Mouse (Mus musculus): ENCODE measurements around the gene Abcf1.
A peak's percentile ranks its signal among the peaks of the same experiment; 100 is the strongest.

Abcf1 gene

GRCm38 (mm10) chr17:35920384-35920783 is 49.2 kb downstream of the Abcf1 start:
- DNase-seq (ENCODE audit: low spot score in 2 of 2): no peak

GRCm38 (mm10) chr17:35919864-35920301 is 49.7 kb downstream of the Abcf1 start:
- DNase-seq (ENCODE audit: low spot score in 2 of 2): peak; percentile 48 to 82

GRCm38 (mm10) chr17:35919060-35919715 is 50.4 kb downstream of the Abcf1 start:
- DNase-seq (ENCODE audit: low spot score in 2 of 2): peak; percentile 90 to 98

DNA sequence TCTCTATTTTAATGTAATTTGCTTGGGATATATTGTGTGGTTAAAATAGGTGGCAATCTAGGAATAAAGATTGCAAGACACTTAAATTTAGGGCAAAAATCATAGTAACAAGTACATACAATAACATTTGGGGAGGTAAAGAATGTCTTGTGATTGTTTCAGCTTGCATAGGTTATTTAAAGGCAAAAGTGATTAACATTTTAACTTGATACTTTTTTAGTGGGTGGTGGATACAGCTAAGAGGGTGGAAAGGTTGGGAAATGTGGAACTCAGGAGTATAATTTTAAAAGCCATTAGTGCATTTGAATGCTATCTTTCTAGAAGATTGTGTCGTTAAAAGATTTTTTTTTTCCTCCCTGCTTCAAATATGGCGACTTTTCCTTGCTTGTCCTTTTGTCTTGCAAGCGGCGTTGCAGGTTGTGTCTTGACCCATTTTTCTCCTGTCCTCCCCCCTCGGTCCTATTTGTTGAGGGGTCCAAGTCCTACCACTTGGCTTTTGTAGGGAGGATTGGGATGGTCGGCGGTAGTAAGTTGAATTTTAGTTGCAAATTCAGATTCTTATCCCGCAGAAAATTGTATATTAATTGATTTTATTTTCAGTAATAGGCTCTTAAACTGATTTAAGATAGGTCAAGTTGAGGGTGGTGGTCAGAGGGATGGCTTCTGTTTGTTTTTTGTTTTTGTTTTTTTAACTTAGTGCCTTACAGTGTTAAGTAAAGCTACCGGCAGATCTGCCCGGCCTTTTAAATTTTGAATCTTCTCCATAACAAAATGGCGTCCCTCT is 51.1 kb downstream of the Abcf1 start:
- peak; percentile 58 to 61 for DNase-seq (ENCODE audit: low spot score in 2 of 2)

GRCm38 (mm10) chr17:35917463-35918251 is 51.9 kb downstream of the Abcf1 start:
- peak; percentile 51 to 65 for DNase-seq (ENCODE audit: low spot score in 2 of 2)

- DNase-seq (ENCODE audit: low spot score in 2 of 2): peak in 1 of 2 experiments; percentile 54
Measured at GRCm38 (mm10) chr17:35917143-35917462, 52.5 kb downstream of the Abcf1 start.

DNA sequence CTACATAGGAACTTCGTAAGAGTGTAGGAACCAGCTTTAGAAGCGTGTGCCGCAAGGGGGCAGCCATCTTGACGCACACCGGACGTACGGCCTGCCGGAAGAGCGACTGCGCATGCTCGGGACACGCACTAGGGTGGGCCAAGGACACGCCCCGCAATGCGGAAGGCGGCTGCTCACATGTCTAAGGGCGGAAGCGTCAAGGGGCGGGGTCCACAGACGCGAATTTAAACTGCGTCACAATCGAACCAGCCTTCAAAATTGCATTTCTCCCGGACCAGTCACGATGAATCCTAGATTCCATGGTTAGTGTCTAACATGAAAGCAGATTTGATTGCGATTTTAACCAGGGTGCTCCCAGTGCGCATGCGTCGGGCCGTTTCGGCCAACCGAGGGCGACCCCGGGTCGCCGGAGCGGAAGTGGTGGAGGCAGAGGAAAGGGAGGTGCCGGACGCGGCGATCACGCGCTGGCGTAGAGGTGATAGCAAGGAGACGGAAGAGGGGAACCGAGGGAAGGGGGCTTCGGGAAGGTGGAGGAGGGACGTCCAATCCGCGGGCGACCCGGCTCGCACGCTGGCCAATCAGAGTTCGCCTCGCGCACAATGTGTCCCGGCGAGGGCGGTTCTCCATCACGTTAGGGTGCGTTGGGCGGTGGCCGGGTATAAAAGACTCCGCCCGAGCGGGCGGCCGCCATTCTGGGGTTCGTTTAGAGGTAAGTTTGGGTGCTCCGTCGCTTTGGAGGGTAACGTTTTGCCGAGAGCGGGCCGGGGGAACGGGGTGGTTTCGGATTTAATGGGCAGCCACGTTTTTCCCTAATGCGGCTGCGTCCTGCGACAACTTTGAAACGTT is 53.0 kb downstream of the Abcf1 start, which contains the start of the genes Mrps18b and Ppp1r10:
Gene Mrps18b, minus strand, starts transcription at position 93 of the 846 bp plus-strand sequence.
Gene Ppp1r10, plus strand, starts transcription at position 138 of the 846 bp plus-strand sequence.
- DNase-seq (ENCODE audit: low spot score in 2 of 2): peak; percentile 98

DNA sequence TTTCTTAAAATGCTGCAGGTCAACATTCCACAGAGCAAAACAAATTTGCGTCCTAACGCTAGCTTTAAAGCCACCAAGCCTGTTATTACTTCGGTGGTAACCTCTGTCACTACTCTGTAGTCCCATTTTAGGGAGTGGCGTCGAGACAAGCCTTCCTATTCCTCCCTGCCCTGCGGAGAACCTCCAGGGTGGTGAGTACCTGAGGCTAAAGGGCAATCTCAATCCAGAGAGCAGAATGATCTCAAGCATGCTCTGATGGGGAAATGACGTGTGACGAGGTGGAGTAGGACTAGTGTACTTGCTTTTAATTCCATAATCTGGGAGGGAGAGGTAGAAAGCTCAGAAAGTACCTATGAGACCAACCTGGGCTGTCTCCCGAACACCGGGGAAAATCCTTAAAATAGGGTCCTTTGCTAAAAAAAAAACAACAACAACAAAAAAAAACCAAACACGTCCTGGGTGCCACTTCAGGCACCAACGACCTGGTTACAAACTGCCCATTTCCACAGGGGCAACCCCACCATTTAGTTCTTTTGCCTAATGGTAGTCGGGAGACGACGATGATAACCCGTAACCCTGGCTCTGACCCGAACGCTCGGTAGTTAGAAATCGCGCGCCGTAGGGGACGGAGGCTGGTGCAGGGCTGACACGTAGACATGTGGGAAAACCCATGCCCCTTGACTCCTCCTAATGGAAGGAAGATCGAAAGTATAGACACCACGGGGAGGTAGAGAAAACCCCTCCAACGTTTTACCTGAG is 53.8 kb downstream of the Abcf1 start:
- DNase-seq (ENCODE audit: low spot score in 2 of 2): no peak

- no peak for DNase-seq (ENCODE audit: low spot score in 2 of 2)
Measured at GRCm38 (mm10) chr17:35914975-35915374, 54.6 kb downstream of the Abcf1 start.

GRCm38 (mm10) chr17:35909919-35910369 is 59.6 kb downstream of the Abcf1 start, which contains the start of gene Atat1:
Gene Atat1, minus strand, starts transcription at chr17:35910075.
- DNase-seq (ENCODE audit: low spot score in 2 of 2): peak; percentile 94 to 99

DNA sequence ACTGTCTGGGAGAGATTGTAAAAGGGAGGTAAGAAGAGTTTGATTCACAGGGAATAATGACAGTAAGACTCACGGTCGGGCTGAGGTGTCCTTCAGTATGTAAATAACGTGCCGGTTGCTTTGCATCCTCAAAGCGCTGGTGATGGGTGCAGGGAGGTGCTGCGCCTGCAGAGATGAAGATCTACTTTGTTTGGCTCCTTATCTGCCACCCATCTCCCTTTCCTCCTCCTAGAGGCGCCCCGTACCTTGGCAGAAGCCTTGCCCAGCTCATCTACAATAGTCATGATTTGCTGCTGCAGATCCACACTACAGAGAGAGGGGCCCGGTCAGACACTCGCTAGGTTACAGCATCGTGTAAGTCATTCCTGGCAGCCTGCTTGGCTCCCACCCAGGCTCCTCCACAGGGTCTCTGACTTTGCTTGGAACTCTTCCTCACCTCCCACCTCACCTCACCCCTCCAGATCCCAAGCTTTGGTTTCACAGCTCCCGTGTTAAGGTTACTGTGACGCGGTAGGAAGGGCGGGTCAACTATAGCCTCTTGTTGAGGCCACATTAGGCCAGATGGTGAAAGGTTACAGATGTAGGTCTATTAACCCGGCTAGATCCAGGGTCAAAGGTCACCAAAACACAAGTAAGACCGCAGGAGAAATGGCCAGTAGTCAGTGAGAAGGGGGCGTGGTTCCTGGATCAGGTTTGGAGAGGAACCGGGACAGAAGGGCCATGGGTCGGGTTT is 60.2 kb downstream of the Abcf1 start:
- no peak for DNase-seq (ENCODE audit: low spot score in 2 of 2)

- DNase-seq (ENCODE audit: low spot score in 2 of 2): no peak
Measured at GRCm38 (mm10) chr17:35907609-35908008, 62.0 kb downstream of the Abcf1 start.
